Mouse (Mus musculus) urinary bladder, adult 2 months (tissue): ENCODE data around the gene Srrd. TPM values are rescaled to one million over a fixed set of nuclear protein-coding genes. Genes with fewer than 3 reads are reported as not detected.

Experiments used
- DNase-seq: peaks from one replicate; pipeline ENCODE4 v3.0.0; 2022; ENCODE audit warnings: low spot score
- polyA plus RNA-seq: library from polyadenylated mRNA; depleted of rRNA; stranded (reverse); fragments of >200 nt; gene quantifications from 2 replicates; pipeline ENCODE4 v1.2.3, GENCODE M21; 2012; rRNA removed

Srrd gene
- polyA plus RNA-seq, 1 experiment: 28.7 TPM

DNA sequence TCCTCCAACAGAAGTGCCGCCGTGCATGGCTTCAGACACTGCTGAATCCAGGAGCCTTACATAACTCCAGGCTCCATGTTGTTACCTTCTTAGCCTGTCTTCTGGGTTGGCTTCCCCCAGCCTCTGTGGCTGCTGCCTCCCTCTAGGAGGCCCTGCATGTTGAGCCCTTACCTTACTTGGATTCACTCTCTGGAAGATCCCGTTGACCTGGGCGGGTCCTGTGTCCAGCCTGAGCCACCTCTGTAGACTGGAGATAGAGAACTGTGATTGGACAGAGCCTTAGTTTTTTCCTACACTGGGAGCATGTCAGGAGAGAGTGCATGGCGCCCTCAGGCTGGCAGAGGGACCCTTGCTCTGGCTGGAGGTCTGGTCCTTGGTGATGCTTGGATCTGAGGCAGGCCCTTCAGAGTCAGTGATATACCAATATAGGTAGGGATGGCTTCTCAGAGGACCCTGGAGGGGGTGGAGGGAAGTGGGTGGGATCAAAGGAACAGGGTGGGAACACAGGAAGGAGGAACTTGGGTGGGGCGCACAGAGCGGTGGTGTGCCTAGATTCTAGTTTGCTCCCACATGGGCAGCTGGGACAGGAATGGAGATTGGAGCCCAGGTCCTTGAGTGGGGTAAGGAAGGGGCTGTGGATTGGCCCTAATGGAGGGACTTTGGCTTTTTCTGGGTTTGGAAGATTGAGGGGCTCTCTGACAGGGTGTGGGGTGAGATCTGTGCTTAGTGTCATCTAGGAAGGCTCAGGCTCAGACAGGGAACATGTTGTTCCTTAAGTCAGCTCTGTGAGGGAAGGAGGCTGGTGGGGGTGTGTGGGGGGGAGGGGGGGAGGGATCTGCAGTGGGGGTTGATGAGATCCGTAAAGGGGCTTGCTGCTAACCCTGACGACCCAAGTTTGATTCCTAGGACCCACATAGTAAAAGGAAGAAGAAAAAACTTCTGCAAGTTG, 54.4 kb downstream of the Srrd start:
- no peak for DNase-seq

GRCm38 (mm10) chr5:112287652-112288051, 55.2 kb downstream of the Srrd start:
- no peak for DNase-seq

Other genes starting within 250 kb of the Srrd start
- gene Cryba4, start 90.5 kb downstream of the Srrd start, polyA plus RNA-seq: 0.23 TPM in 1 of 2 replicates, not detected in the other
- not detected in 2 replicates for gene Crybb1, start 87.2 kb downstream of the Srrd start, polyA plus RNA-seq
- 20.7 and 29.1 TPM in 2 replicates for gene Tpst2, start 66.3 kb downstream of the Srrd start, polyA plus RNA-seq
- 21.6 and 24.2 TPM in 2 replicates for gene Tfip11, start 16.7 kb downstream of the Srrd start, polyA plus RNA-seq
- 23.6 and 24.3 TPM in 2 replicates for gene Hps4, start within 50 bp of the Srrd start, polyA plus RNA-seq
- not detected in 2 replicates for gene Gm6583, start 13.0 kb upstream of the Srrd start, polyA plus RNA-seq
- 1.3 and 1.4 TPM in 2 replicates for gene Asphd2, start 51.8 kb upstream of the Srrd start, polyA plus RNA-seq
- gene Gm6588, start 106.4 kb upstream of the Srrd start, polyA plus RNA-seq: not detected in 2 replicates
- 0.23 and 0.35 TPM in 2 replicates for gene Sez6l, start 234.1 kb upstream of the Srrd start, polyA plus RNA-seq